Mouse (Mus musculus) brain, embryonic 14.5 days (tissue): ENCODE results near the gene Wtap.
A peak's percentile ranks its signal among the peaks of the same experiment; 100 is the strongest.

ENCODE experiments used
- CTCF ChIP-seq: fragments of 200-500 bp; IDR thresholded peaks from 2 replicates; pipeline ENCODE4 v1.5.1; 2012; ENCODE audit warnings: inconsistent platforms, mild to moderate bottlenecking, moderate library complexity, borderline replicate concordance; ENCODE audit not compliant: insufficient read depth, insufficient read length; ENCODE audit errors: extremely low read depth
- POLR2A ChIP-seq: fragments of 200-500 bp; IDR thresholded peaks from 2 replicates; pipeline ENCODE4 v1.6.1; 2012; ENCODE audit warnings: mild to moderate bottlenecking, inconsistent platforms, borderline replicate concordance; ENCODE audit not compliant: poor library complexity, insufficient read depth, insufficient read length, severe bottlenecking; ENCODE audit errors: extremely low read depth

DNA sequence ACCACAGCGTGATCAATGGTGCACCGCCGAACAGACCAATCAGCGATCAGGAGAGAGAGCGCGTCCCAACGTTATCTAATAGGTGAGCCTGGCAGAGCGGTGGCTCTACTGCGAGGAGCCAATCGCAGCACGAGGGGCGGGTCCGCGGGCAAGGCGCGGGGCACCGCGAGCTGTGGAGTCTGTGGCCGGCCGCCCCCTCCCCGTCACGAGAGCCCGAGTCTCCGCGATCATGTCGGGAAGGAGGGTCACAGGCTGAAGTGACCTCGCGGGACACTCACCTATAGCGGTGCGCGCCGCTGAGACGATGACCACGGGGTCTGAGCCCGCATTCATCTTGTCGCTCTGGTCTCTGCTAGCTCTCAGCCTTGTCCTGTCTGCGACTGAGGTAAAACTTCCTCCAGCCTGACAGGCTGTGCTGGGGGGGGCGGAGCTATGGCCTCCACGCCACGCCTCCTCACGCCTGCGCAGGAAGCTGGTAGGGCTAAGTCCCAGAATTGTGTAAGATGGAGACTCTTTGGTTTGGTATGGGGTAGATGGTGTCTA lies 33.6 kb downstream of the Wtap start, which contains the start of gene Acat2:
- peak; percentile 28; the same call in 1 of the 2 replicates for TF ChIP-seq POLR2A
- no peak for TF ChIP-seq CTCF
